Mouse (Mus musculus) thymus, adult 2 months (tissue): ENCODE data around the gene Vps29. TPM values are rescaled to one million over a fixed set of nuclear protein-coding genes. Genes with fewer than 3 reads are reported as not detected.
"Not testable (repeated sequence)": the region's sequence is repeated elsewhere in the genome, so short reads cannot be mapped to it uniquely, and the experiment has no call there.

ENCODE experiments used
- DNase-seq: peaks from one replicate; pipeline ENCODE4 v3.0.0; 2021
- H3K27ac ChIP-seq: fragments of 200-500 bp; 2 replicates; pipeline ENCODE4 v1.5.1; 2012; ENCODE audit warnings: low read length, control low read depth; ENCODE audit not compliant: control insufficient read depth, insufficient read depth
- H3K27me3 ChIP-seq: fragments of 200-500 bp; 2 replicates; pipeline ENCODE4 v1.6.1; 2012; ENCODE audit warnings: mild to moderate bottlenecking, low read length, moderate library complexity, mixed read lengths; ENCODE audit not compliant: control insufficient read depth, insufficient read depth
- H3K36me3 ChIP-seq: fragments of 200-500 bp; 2 replicates; pipeline ENCODE4 v1.6.1; 2012; ENCODE audit warnings: mild to moderate bottlenecking, low read length, moderate library complexity; ENCODE audit not compliant: control insufficient read depth, insufficient read depth
- H3K4me1 ChIP-seq: fragments of 200-500 bp; replicated peaks from 2 replicates; pipeline ENCODE4 v1.6.1; 2012; ENCODE audit warnings: low read length; ENCODE audit not compliant: control insufficient read depth, insufficient read depth
- H3K4me3 ChIP-seq: fragments of 200-500 bp; 2 replicates; pipeline ENCODE4 v1.5.1; 2012; ENCODE audit warnings: mild to moderate bottlenecking, low read length, control low read depth, moderate library complexity; ENCODE audit not compliant: control insufficient read depth, insufficient read depth
- CTCF ChIP-seq: fragments of 200-500 bp; IDR thresholded peaks from 2 replicates; pipeline ENCODE4 v1.5.1; 2012; ENCODE audit warnings: mild to moderate bottlenecking, control low read depth, low read length, moderate library complexity, borderline replicate concordance; ENCODE audit not compliant: control insufficient read depth, poor library complexity, insufficient read depth; ENCODE audit errors: extremely low read depth
- POLR2A ChIP-seq: fragments of 200-500 bp; IDR thresholded peaks from 2 replicates; pipeline ENCODE4 v1.6.1; 2012; ENCODE audit warnings: mild to moderate bottlenecking, low read length, control low read depth, moderate library complexity; ENCODE audit not compliant: control insufficient read depth, poor library complexity, insufficient read depth; ENCODE audit errors: extremely low read depth
- WGBS: fragments of 180-500 bp; shearing (Covaris S2); methylation state at CpG from one replicate; pipeline ENCODE4 v1.1.7; 2018; 5-methylcytosine and 5-hydroxymethylcytosine counted together
- polyA plus RNA-seq: library from polyadenylated mRNA; depleted of rRNA; stranded (reverse); fragments of >200 nt; gene quantifications from 2 replicates; pipeline ENCODE4 v1.2.3, GENCODE M21; 2012

Gene Vps29
- polyA plus RNA-seq, 1 experiment = 54.5 TPM

GRCm38 (mm10) chr5:122312942-122313684 lies 41.1 kb upstream of the Vps29 start:
- DNase-seq = peak; percentile 43
- Histone ChIP-seq H3K4me3 (no peak overlapping the region), H3K36me3 (peaks cover 12% of the 10 kb centered on the region), H3K4me1 (peaks cover 68% of the 10 kb centered on the region), H3K27ac (peak overlapping the region; percentile 93), H3K27me3 (no peaks in the 10 kb centered on the region)
- 66% methylated on average over 17 of the region's 17 CpGs for WGBS
- TF ChIP-seq CTCF (no peak), POLR2A (no peak)

DNA sequence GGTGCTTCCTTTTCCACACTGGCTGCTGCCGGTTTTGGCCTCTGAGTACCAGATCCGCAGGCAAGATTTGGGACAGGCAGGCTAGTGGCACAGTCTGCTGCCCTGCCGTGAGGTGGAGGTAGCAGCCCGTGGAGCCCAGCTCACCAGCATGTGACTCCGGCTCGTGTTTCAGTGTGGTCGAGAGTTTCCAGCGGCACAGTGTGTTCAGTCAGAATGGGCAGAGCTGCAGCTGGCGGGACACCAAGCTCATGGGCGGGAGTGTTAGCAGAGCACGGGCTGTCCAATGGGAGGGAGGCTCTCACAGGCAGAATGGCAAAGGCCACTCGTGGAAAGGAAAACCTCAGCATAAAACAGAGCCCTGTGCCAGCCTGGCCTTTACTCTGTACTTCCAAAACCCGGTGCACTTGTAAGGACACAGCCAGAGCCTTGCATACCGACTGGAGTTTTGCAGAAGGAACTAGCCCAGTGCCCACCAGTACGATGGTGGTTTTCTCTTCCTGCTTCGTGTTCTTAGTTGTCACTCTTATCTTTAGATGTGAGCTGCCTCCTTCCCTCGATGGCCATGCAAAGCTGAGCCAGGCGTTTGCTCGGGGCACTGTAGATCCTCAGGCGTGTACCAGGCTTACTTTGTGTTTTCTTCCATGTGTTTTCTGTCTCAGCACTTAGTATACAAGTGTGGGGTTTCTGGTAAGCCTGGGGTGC lies 39.1 kb upstream of the Vps29 start:
- Histone ChIP-seq H3K4me1 (peaks cover 70% of the 10 kb centered on the region), H3K4me3 (peak overlapping the region; percentile 5; the same call in 1 of the 2 replicates), H3K36me3 (peaks cover 9% of the 10 kb centered on the region), H3K27me3 (no peaks in the 10 kb centered on the region), H3K27ac (peak overlapping the region; percentile 78)
- WGBS = 2% methylated on average over 20 of the region's 20 CpGs
- no peak for TF ChIP-seq CTCF
- TF ChIP-seq POLR2A = no peak
- peak; percentile 58 for DNase-seq

DNA sequence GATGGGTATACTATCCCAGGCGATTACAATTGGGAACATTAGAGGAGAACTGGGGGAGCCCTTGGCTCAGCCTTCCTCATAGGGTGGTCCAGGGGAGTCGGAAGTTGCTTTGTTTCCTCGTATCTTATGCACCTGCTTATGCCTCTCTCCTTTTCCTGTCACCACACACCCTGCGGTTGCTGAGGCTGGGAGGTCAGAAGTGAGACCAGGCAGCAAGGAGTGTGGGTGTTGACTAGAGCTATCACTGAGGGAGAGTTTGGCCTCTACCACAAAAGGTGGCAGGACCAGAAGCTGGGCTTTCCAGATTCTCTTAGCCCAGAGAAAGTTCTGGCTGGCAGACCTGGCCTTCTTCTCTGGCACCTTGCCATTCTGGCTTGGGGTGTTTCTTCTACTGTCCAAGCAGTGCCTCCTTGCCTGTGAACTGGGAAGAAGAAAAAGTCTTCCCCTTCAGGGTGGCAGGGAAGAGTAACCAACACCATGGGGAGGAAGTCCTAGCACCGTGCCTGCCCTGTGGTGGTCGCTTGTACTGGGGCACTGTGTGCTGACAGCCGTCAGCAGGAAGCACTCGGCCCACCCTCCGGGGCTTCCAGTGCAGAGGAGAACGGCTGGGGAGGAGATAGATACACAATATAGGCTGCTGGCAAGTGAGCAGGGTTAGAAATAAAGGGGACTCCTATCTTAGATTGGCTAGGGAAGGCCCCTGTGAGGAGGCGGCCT lies 36.7 kb upstream of the Vps29 start:
- Histone ChIP-seq H3K27me3 (no peaks in the 10 kb centered on the region), H3K36me3 (peaks cover 30% of the 10 kb centered on the region), H3K27ac (peak overlapping the region; percentile 94), H3K4me1 (peaks cover 57% of the 10 kb centered on the region), H3K4me3 (peak overlapping the region; percentile 17)
- 13% methylated on average over 11 of the region's 11 CpGs for WGBS
- DNase-seq = peak; percentile 75
- TF ChIP-seq POLR2A = no peak; the same call in 1 of the 2 replicates
- no peak for TF ChIP-seq CTCF

- peaks cover 51% of the 10 kb centered on the region for H3K4me1 ChIP-seq
- peaks cover 35% of the 10 kb centered on the region for H3K36me3 ChIP-seq
- no peak overlapping the region for H3K4me3 ChIP-seq
- WGBS = 46% methylated on average over 3 of the region's 3 CpGs
- TF ChIP-seq CTCF (peak; percentile 42; the same call in 1 of the 2 replicates), POLR2A (no peak)
- no peaks in the 10 kb centered on the region for H3K27me3 ChIP-seq
- peak overlapping the region; percentile 94 for H3K27ac ChIP-seq
- DNase-seq = peak; percentile 65
These were observed 36.1 kb upstream of the Vps29 start for GRCm38 (mm10) chr5:122318100-122318499.

GRCm38 (mm10) chr5:122318976-122319375 lies 35.2 kb upstream of the Vps29 start:
- H3K4me3 ChIP-seq, H3K27ac ChIP-seq, DNase-seq, H3K27me3 ChIP-seq: not testable (repeated sequence)
- WGBS = 91% methylated on average over 3 of the region's 3 CpGs
- Histone ChIP-seq H3K4me1 (peaks cover 42% of the 10 kb centered on the region), H3K36me3 (peaks cover 37% of the 10 kb centered on the region)

DNA sequence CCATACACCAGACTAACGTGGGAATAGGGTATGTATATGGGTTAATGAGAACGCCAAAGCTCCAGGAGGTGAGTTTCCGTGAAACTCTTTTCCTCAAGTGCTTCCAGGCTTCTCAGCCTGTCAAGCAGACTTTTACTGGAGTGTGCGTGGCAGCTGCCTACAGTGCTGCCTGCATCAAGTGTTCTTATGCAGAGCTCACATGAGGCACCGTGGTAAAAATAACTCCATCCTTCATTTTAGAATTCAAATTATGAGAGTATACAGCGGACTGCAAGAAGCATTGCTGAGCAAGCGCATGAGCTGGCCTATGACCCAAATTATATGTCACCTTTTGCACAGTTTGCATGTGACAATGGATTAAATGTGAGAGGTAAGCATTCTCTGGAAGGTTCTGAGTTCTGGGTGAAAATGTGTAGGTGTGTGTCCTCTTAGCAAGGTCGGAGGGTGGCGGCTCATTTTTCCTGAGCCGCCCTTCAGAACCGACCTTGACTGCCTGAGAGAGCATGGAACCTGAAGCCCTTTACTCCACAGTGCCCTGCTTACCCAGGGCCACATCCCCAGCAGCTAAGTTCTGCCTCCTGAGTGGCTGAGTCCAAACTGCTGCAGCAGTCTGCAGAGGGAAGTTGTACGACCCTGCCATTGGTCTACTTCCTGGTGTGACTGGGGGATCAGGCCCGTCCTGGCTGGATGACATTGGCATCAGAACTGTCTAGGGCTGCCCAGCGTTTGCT lies 34.5 kb upstream of the Vps29 start:
- no peak for TF ChIP-seq POLR2A
- TF ChIP-seq CTCF = no peak
- no peak for DNase-seq
- WGBS = 96% methylated on average over 14 of the region's 14 CpGs
- peaks cover 44% of the 10 kb centered on the region for H3K36me3 ChIP-seq
- H3K27me3 ChIP-seq = no peaks in the 10 kb centered on the region
- H3K4me1 ChIP-seq = peaks cover 38% of the 10 kb centered on the region
- H3K4me3 ChIP-seq = no peak overlapping the region
- H3K27ac ChIP-seq = no peak overlapping the region
